Mouse (Mus musculus) cerebellum, adult 9-11 months (tissue): Measurements from ENCODE around the gene Dnajc28.
"Not testable (repeated sequence)": the region's sequence is repeated elsewhere in the genome, so short reads cannot be mapped to it uniquely, and the experiment has no call there.

Experiments used
- DNase-seq: peaks from one replicate; pipeline ENCODE4 v3.0.0; 2022

Dnajc28 gene

DNA sequence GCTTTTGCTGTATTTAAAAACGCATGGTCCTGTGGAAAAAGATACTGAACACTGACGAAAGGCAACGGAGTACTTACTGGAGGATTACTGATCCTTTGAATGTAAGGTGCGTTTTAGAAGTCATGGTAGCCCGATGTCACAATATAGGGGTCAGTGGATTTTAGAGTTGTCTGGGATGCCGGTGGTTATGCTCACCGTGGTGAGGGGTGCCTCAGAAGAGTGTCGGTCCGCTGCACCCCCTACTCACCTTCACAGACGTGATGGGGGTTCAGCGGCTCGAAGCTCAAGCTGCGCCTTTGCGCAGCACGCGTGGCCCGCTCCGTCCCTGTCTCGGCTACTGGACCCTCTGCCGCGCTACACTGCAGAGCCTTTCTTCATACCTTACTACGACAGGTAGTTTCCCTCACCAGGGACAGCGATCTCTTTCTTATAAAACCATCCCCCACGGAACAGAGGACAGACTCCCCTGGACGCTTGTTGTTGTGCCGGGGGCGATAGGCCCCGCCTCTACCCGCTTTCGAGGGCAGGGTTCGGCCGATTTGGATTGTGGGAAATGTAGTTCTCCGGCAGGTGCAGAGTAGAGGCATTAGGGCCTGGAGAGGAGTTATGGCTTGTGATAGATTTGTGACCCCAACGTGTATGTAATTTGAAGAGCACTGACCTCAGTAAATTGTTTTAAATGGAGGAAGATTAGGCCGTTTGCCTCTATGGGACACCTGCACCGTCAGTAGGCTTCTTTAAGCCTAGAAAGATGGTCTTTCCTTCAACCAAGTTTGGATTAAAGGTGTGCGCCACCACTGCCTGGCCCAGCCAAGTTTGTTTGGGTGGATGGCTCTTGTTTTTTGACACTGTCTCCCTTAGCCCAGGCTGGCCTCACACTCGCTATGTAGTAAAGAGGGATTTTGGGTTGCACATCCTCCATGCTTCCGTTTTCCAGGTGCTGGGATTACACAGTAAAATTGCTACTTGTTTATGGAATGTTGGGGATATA is at the start of gene Dnajc28:
Dnajc28 (minus strand) TSS at position 516 of the 991 bp plus-strand sequence.
- DNase-seq, result peak; percentile 89

DNA sequence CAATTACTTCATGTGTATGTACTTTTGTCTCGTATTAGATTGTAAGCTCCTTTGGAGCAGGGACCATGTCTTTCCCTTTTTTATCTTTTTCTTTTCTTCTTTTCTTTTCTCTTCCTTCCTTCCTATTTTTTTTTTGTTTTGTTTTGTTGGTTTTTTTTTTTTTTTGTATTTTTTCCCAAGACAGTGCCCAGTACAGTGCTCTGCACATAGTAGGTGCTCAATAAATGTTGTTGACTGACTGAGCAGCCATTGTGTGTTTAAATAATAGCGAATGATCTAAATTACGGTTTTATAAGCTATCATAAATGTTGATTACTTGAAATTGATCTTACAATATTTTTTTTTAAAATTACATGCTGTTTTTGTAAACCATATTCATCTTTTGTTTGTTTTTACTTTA is 45.0 kb upstream of the Dnajc28 start:
- DNase-seq, result no peak

DNA sequence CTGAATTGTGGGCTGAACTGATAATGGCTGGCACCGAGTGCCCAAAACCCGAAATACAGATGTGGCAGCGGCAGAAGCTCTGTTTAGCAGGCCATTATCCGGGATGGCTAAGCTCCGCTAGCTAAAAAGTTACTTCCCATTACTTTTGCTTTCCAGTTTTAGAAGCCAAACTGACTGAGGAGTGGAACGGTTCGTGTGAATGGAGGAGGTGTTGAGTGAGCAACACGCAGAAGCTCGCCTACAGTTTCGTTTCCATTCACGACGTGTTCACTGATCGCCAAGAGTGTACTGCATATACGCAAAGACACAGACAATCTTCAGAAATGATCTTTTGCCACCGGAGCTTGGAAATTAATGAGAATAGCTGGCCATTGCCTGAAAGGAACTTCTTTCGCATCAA is 43.5 kb upstream of the Dnajc28 start:
- DNase-seq, result no peak

GRCm38 (mm10) chr16:91661397-91661796 is 42.6 kb upstream of the Dnajc28 start:
- DNase-seq, result no peak

DNA sequence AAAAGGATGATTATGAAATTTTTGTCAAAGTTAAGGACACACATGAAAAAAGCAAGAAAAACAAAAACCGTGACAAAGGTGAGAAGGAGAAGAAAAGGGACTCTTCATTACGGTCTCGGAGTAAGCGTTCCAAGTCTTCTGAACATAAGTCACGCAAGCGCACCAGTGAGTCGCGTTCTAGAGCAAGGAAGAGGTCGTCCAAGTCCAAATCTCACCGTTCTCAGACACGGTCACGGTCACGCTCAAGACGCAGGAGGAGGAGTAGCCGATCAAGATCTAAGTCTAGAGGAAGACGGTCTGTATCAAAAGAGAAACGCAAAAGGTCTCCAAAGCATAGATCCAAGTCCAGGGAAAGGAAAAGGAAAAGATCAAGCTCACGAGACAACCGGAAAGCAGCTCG is 41.0 kb upstream of the Dnajc28 start:
- no peak for DNase-seq

- no peak for DNase-seq
Measured at GRCm38 (mm10) chr16:91658471-91658870, 39.6 kb upstream of the Dnajc28 start.

- DNase-seq, result no peak
Measured at GRCm38 (mm10) chr16:91657285-91657684, 38.5 kb upstream of the Dnajc28 start.

- DNase-seq, result no peak
Measured at GRCm38 (mm10) chr16:91655285-91655684, 36.5 kb upstream of the Dnajc28 start.

DNA sequence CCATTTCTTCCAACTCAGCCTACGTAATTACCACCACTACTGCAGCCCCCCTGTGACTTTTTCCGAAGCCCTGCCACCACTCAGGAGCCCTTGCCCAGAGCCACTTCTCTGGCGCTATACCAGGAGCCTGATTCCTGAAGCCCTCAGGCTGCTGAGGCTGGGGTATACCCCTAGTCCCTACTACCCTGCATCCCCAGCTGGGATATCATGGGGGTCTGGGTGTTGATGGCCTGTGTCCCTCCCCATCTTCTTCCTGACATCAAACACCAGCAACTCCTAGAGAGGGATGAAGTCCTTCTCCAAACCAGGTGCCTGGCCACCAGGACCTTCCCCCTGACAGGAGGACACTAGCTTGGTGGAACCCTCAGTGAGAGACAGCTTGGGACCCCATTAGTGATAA is 33.4 kb upstream of the Dnajc28 start:
- DNase-seq, result no peak

DNA sequence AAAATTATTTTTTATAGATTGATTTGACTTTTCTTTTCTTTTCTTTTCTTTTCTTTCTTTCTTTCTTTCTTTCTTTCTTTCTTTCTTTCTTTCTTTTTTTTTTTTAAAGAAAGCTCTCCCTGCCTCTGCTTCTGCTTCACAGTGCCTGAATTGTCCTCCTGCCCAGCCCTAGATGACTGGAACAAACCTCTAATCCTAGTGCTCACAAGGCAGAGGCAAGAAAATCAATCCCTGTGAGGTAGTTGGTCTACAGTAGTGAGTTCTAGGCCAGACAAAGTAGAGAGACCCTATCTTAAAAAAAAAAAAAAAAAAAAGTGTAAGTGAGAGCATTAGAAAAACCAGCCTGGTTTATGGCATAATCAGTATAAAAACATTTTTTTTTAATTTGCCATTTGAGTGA is 31.0 kb upstream of the Dnajc28 start:
- no peak for DNase-seq

DNA sequence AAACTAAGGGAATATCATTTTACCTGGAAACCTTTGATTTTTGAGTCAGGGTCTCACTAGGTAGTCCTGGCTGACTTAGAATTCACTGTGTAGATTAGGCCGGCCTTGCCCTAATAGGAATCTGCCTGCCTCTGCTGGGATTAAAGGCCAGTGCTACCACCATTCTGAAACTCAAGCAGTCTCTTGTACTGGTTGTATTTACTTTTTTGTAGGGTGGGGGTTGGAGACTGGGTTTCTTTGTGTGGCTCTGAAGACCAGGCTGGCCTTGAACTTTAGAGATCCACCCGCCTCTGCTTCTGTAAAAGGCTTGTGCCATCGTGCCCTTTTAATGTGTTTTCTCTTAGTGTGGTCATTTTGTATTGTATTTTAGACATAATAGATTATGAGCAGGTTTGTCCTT is 30.4 kb upstream of the Dnajc28 start:
- DNase-seq, result no peak

- peak; percentile 79 for DNase-seq
Measured at GRCm38 (mm10) chr16:91648220-91648550, 29.4 kb upstream of the Dnajc28 start.

- DNase-seq, result peak; percentile 98
Measured at GRCm38 (mm10) chr16:91647461-91648219, 28.8 kb upstream of the Dnajc28 start, which contains the start of gene Son. TSS of gene Son (plus strand) at chr16:91647506.

- DNase-seq, result peak; percentile 96
Measured at GRCm38 (mm10) chr16:91646681-91647419, 28.0 kb upstream of the Dnajc28 start, which contains the start of gene Gart. TSS of gene Gart (minus strand) at chr16:91646952.

DNA sequence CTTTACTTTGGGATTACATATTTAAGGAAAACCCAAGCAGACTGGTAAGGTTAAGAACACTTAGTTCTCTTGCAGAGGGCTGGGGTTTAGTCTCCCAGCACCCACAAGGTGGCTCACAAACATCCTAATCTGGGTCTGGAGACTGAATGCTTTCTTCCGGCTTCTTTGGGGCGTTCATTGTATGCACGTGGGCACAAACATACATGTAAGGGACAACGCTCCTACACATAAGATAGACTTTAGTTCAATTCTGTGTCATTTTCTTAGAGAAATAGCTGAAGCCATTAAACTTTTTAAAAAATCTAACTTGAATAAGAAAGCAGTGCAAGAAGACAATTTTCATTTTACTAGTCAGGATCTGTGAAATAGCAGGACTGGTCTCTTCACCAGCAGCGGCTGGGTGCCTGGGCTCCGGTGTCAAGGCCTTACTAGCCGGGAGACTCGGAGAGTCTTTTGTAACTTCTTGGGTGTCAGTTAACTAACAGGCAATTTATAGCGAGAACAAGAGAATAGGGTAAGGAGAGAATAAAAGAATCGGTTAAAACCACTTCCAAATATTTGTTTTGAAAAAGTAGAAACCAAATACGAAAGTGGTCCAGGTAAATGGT is 27.3 kb upstream of the Dnajc28 start:
- no peak for DNase-seq

- not testable (repeated sequence) for DNase-seq
Measured at GRCm38 (mm10) chr16:91645420-91645819, 26.6 kb upstream of the Dnajc28 start.

DNA sequence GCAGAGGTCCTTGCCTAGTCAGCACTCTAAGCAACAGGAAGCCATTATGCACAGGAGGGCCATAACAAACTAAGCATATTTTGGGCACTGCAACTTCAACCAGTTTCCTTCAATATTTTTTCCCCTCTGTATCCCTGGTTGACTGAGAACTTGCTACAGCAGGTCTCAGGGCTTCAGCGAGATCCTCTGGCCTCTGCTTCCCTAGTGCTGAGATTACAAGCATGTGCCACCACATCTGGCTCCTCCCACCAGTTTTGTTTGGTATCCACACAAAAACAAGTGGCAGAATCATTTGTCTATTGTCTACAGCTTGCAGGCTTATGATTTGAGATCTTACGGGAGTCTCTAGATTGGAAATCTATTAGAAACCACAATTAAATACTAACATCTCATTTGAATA is 26.1 kb upstream of the Dnajc28 start:
- DNase-seq, result no peak

GRCm38 (mm10) chr16:91640171-91640570 is 21.3 kb upstream of the Dnajc28 start:
- DNase-seq, result no peak

DNA sequence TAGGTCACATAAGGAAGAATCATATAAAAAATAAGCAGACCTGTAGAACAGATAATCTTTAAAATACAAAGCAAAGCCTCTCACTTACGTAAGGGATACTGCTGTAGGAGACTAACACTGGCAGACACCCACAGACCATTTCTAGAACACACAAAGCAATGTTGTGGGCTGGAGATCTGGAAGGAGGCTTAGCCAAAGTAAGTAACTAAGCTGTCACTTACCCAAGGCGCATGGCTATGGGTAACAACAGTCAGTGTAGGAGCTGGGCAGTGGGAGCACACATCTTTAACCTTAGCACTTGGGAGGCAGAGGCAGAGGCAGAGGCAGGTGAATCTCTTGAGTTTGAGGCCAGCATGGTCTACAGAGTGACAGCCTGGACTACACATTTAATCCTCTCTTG is 20.8 kb upstream of the Dnajc28 start:
- no peak for DNase-seq

GRCm38 (mm10) chr16:91639161-91639560 is 20.3 kb upstream of the Dnajc28 start:
- DNase-seq, result no peak

DNA sequence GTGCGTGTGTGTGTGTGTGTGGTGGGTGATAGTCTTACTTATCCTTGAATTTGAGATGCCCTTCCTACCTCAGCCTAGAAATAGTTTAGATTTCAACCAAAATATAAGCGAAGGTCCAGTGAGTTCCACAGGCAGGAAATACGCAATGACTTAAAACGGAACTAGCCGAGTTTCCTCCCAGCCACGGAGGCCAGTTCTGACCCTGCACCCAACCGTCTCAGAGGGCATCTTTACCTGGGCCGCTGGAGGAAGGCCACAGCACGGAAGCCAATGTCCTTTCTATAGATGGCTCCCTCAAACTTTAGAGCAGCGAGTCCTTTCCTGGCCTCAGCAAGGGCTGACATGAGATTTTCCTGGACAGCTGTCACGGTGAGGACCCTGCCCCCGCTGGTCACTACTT is 14.8 kb upstream of the Dnajc28 start:
- DNase-seq, result no peak

- no peak for DNase-seq
Measured at GRCm38 (mm10) chr16:91632940-91633339, 14.1 kb upstream of the Dnajc28 start.

DNA sequence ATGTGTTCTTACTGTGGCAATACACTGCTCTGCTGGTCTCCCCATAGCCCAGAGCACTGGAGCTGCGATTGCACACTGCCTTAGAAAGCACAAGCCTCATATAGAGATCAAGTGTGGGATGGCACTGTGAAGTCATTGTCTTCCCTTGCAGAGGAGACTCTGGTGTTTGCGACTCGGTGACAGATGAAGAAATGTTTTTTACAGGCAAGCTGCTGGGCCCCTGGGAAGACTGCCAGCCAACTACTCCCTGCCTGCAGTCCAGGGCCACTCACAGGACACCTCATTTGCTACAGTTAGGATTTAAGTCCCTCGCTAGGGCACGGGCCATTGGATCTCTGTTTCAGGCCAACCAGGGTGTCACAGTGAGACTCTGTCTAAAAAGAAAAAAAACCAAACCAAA is 13.6 kb upstream of the Dnajc28 start:
- DNase-seq, result no peak
